Mouse (Mus musculus) myocyte (in vitro differentiated cells): ENCODE data around the gene Ppa1.

Experiments
- POLR2A ChIP-seq: IDR thresholded peaks from one replicate; pipeline ENCODE4 v1.6.1; 2011; ENCODE audit warnings: low read depth, mild to moderate bottlenecking, control low read depth, moderate library complexity; ENCODE audit not compliant: insufficient read length
- USF1 ChIP-seq: IDR thresholded peaks from one replicate; pipeline ENCODE4 v1.6.1; 2011; ENCODE audit warnings: low read depth, mild to moderate bottlenecking, control low read depth, moderate library complexity

DNA sequence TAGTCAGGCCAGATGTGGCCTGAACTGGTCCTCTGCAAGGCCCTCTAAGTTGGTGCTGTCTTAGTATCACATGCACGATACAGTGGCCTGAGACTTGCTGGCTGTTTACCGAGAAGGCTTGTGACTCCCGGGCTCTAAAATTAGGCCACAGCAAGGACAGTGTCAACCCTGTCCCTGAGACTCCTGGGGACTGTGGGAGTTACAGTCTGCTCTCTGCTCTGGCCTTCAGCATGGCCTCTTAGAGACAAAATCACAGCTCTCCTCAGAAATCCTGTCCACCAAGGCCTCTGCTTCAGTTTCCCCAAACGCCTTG lies 20.5 kb upstream of the Ppa1 start:
- TF ChIP-seq POLR2A (no peak), USF1 (no peak)
